Mouse (Mus musculus): ENCODE results near the gene Peg3.

DNA sequence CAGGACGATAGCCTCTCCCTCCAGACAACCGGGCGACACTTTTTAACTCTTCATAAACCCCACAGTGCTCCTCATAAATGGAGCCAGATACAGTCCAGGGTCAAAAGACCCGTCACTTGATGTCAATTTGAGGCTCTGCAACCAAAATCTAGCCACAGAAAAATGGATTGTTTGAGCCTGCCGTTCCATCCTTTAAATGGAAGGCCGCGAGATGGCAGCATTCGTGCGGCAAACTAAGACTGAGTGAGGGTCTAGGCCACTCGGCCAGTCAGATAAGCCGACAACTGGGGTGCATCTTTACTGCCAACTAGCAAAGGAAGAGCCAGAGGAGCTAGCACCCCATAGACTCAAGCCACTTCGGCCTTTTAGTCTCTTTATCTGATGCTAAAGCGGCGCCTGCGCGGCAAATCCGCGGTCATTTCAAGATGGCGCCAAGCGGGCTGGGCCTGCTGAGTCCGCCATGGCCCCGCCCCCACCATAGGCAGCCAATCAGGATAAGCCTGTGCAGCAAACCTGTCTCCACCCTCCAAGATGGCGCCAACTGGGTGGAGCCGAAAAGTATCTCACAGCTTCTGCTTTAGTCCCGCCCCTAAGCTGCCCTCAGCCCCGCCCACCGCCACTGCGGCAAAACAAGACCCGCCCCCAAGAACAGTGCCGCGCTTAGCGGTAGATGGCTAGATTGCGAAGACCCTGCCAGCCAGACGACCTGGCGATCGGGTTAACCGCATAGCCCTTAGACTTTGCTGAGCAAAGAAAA, 992 bp downstream of the Peg3 start:
- no peak for TF ChIP-seq MAX (IDR thresholded peaks at IDR 0.05)
- TF ChIP-seq CTCF (IDR thresholded peaks at IDR 0.05; ENCODE audit: control insufficient read depth, insufficient read depth, insufficient read length) = no peak
- TF ChIP-seq CEBPB (IDR thresholded peaks at IDR 0.05; ENCODE audit: low read depth) = no peak

All from C2C12 (cell line).